Mouse (Mus musculus): ENCODE results near the gene Aldh1l1. TPM values are rescaled to one million over a fixed set of nuclear protein-coding genes. Genes with fewer than 3 reads are reported as not detected.

Aldh1l1 gene
- polyA plus RNA-seq, 1 experiment = 5.8 TPM

DNA sequence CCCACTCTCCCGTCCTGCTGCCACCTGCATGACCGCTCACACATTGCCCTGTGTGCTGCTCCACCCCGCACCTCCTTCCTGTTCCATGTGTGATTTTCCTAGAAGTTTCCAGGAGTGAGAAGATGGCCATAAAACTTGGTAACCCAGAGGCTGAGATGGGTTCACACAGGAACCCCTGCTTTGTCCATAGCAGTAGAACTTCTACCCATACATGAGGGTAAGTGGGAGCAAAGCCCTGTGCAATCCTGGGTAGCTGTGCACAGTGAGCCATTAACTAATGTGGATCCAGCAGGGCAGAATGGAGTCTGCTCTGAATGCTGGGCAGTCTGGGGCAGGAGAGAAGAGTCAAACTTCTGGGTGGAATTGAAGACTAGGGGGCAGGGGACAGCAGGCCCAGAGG lies 8.3 kb downstream of the Aldh1l1 start:
- Histone ChIP-seq H3K9me3 (replicated peaks; ENCODE audit: control insufficient read depth, insufficient read depth, low read length, poor library complexity, severe bottlenecking) (no peaks in the 10 kb centered on the region), H3K27me3 (ENCODE audit: control insufficient read depth, insufficient read depth, low read length, poor library complexity, severe bottlenecking) (no peaks in the 10 kb centered on the region), H3K9ac (ENCODE audit: low read depth, poor library complexity, severe bottlenecking) (no peak overlapping the region), H3K27ac (ENCODE audit: insufficient read depth, low read length) (no peak overlapping the region), H3K4me3 (ENCODE audit: low read depth, low read length) (no peak overlapping the region), H3K36me3 (ENCODE audit: control insufficient read depth, insufficient read depth, low read length, poor library complexity, severe bottlenecking) (no peaks in the 10 kb centered on the region), H3K4me1 (ENCODE audit: control insufficient read depth, insufficient read depth, low read length) (no peaks in the 10 kb centered on the region)
- TF ChIP-seq CTCF (IDR thresholded peaks at IDR 0.05; ENCODE audit: low read depth, low read length) = no peak
- TF ChIP-seq POLR2A (IDR thresholded peaks at IDR 0.05; ENCODE audit: insufficient read depth, low read length) = no peak
- TF ChIP-seq EP300 (IDR thresholded peaks at IDR 0.05; ENCODE audit: insufficient read depth, low read depth, low read length) = no peak

DNA sequence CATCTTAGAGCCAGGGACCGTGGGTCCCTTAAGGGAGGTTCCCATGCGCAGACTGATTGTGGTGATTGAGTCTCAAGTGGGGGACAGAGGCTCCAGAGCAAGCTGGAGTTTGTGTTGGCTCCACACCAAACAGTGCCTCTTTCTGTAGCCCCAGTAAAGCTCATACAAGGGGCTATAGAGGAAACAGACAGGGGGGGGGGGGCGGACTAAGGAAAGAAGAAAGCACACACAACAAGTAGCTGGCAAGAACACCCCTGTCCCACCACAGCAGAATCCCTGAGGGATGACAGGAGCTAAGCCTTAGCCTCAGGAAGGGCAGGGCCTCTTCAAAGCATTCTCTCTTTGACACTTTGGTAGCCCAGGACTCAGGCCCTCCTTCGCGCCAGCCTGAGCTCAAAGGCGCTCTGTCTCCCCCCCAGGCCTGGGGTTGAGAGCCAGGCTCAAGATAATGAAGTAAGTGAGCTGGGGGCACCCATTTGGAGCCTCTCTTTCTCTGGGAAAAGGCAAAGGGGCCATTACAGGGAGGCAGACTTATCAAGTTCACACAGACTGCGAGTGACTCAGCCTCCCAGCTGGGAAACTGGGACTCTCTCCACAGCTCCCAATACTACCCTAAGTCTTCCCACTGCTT lies 9.2 kb downstream of the Aldh1l1 start:
- H3K36me3 ChIP-seq (ENCODE audit: control insufficient read depth, insufficient read depth, low read length, poor library complexity, severe bottlenecking) = no peaks in the 10 kb centered on the region
- TF ChIP-seq CTCF (IDR thresholded peaks at IDR 0.05; ENCODE audit: low read depth, low read length) (no peak), EP300 (IDR thresholded peaks at IDR 0.05; ENCODE audit: insufficient read depth, low read depth, low read length) (no peak), POLR2A (IDR thresholded peaks at IDR 0.05; ENCODE audit: insufficient read depth, low read length) (no peak)
- no peak overlapping the region for H3K9ac ChIP-seq (ENCODE audit: low read depth, poor library complexity, severe bottlenecking)
- no peak overlapping the region for H3K4me3 ChIP-seq (ENCODE audit: low read depth, low read length)
- no peaks in the 10 kb centered on the region for H3K9me3 ChIP-seq (replicated peaks; ENCODE audit: control insufficient read depth, insufficient read depth, low read length, poor library complexity, severe bottlenecking)
- no peaks in the 10 kb centered on the region for H3K4me1 ChIP-seq (ENCODE audit: control insufficient read depth, insufficient read depth, low read length)
- H3K27ac ChIP-seq (ENCODE audit: insufficient read depth, low read length) = no peak overlapping the region
- H3K27me3 ChIP-seq (ENCODE audit: control insufficient read depth, insufficient read depth, low read length, poor library complexity, severe bottlenecking) = no peaks in the 10 kb centered on the region

DNA sequence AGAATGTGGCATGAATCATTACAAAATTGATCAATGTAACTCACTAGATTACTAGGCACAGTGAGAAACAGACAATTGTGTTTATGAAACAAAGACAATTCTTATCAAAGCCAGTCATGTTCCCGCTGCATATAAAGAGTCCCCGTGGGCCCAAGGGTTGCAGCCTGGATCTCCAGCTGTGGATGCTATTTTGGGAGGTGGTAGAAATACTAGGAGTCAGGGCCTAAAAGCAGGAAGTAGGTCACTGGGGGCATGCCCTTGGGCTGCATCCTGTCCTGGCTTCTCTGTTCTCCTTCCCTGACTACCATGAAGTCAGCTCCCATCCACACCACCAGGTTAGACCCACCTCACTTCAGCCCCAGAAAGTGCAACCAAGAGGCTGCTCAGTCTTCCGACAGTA lies 10.0 kb downstream of the Aldh1l1 start:
- Histone ChIP-seq H3K4me1 (ENCODE audit: control insufficient read depth, insufficient read depth, low read length) (no peaks in the 10 kb centered on the region), H3K27me3 (ENCODE audit: control insufficient read depth, insufficient read depth, low read length, poor library complexity, severe bottlenecking) (no peaks in the 10 kb centered on the region), H3K9ac (ENCODE audit: low read depth, poor library complexity, severe bottlenecking) (no peak overlapping the region), H3K9me3 (replicated peaks; ENCODE audit: control insufficient read depth, insufficient read depth, low read length, poor library complexity, severe bottlenecking) (no peaks in the 10 kb centered on the region), H3K36me3 (ENCODE audit: control insufficient read depth, insufficient read depth, low read length, poor library complexity, severe bottlenecking) (no peaks in the 10 kb centered on the region), H3K4me3 (ENCODE audit: low read depth, low read length) (no peak overlapping the region), H3K27ac (ENCODE audit: insufficient read depth, low read length) (no peak overlapping the region)
- TF ChIP-seq POLR2A (IDR thresholded peaks at IDR 0.05; ENCODE audit: insufficient read depth, low read length) (no peak), CTCF (IDR thresholded peaks at IDR 0.05; ENCODE audit: low read depth, low read length) (no peak), EP300 (IDR thresholded peaks at IDR 0.05; ENCODE audit: insufficient read depth, low read depth, low read length) (no peak)

DNA sequence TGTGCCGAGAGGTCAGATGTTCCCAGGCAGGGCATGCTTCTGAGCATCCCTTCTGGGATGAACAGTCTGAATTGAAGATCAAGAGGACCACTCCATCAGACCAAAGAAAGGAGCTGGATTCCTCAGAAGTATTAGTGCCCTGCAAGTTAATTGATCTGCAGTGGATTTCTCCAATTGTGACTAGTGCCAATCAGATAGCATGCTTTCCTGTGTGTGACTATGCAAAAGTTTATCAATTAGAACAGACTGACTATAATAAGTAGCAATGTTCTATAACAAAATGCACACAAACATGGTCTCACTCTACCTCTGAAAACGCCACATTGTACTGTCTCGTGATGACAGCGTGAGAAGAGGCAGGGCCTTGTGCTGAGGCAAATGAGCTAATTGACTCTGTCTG lies 13.3 kb downstream of the Aldh1l1 start:
- H3K9ac ChIP-seq (ENCODE audit: low read depth, poor library complexity, severe bottlenecking) = no peak overlapping the region
- TF ChIP-seq CTCF (IDR thresholded peaks at IDR 0.05; ENCODE audit: low read depth, low read length) (no peak), EP300 (IDR thresholded peaks at IDR 0.05; ENCODE audit: insufficient read depth, low read depth, low read length) (no peak), POLR2A (IDR thresholded peaks at IDR 0.05; ENCODE audit: insufficient read depth, low read length) (no peak)

DNA sequence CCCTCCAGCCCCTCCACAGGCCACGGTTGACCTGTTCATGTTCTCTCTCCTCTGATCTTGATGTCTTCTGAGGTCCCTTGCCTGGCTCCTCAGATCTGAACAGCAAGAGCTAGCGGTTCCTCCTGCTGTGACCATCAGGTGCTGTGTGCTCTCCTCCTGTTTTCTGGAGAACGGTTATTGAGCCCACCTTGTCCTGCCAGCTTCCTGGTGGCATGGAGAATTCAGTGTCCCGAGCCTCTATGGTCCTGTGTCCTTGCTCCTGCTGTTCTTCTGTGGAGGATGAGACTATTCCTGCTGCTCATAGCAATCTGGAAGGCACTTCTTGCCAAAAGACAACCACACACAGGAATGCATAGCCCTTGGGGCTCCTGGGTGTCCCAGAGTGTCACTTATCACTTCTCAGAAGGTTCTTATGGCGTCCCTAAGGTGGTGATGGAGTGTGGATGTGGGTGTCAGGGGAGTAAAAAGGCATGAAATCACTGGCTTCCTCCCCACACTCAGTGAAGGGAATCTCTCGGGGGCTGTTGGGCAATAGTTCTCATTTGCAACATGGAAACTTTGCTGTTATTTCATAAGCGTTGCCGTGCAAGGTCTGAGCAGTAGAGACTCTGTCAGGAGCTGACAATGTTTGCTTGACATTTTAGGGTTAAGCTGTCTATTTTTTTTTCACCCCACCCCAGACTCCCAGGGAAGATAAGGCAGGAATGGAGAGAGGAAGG lies 15.2 kb downstream of the Aldh1l1 start:
- TF ChIP-seq CTCF (IDR thresholded peaks at IDR 0.05; ENCODE audit: low read depth, low read length) (no peak), POLR2A (IDR thresholded peaks at IDR 0.05; ENCODE audit: insufficient read depth, low read length) (no peak), EP300 (IDR thresholded peaks at IDR 0.05; ENCODE audit: insufficient read depth, low read depth, low read length) (no peak)
- H3K4me3 ChIP-seq (ENCODE audit: low read depth, low read length) = no peak overlapping the region
- no peaks in the 10 kb centered on the region for H3K36me3 ChIP-seq (ENCODE audit: control insufficient read depth, insufficient read depth, low read length, poor library complexity, severe bottlenecking)
- H3K27me3 ChIP-seq (ENCODE audit: control insufficient read depth, insufficient read depth, low read length, poor library complexity, severe bottlenecking) = no peaks in the 10 kb centered on the region
- no peak overlapping the region for H3K27ac ChIP-seq (ENCODE audit: insufficient read depth, low read length)
- H3K9me3 ChIP-seq (replicated peaks; ENCODE audit: control insufficient read depth, insufficient read depth, low read length, poor library complexity, severe bottlenecking) = no peaks in the 10 kb centered on the region
- no peaks in the 10 kb centered on the region for H3K4me1 ChIP-seq (ENCODE audit: control insufficient read depth, insufficient read depth, low read length)
- no peak overlapping the region for H3K9ac ChIP-seq (ENCODE audit: low read depth, poor library complexity, severe bottlenecking)

More for the DNA sequence above, 13.3 kb downstream of the Aldh1l1 start:
- no peaks in the 10 kb centered on the region for H3K4me1 ChIP-seq (ENCODE audit: control insufficient read depth, insufficient read depth, low read length)
- no peaks in the 10 kb centered on the region for H3K36me3 ChIP-seq (ENCODE audit: control insufficient read depth, insufficient read depth, low read length, poor library complexity, severe bottlenecking)
- H3K9me3 ChIP-seq (replicated peaks; ENCODE audit: control insufficient read depth, insufficient read depth, low read length, poor library complexity, severe bottlenecking) = no peaks in the 10 kb centered on the region
- H3K4me3 ChIP-seq (ENCODE audit: low read depth, low read length) = no peak overlapping the region
- H3K27me3 ChIP-seq (ENCODE audit: control insufficient read depth, insufficient read depth, low read length, poor library complexity, severe bottlenecking) = no peaks in the 10 kb centered on the region
- H3K27ac ChIP-seq (ENCODE audit: insufficient read depth, low read length) = no peak overlapping the region

DNA sequence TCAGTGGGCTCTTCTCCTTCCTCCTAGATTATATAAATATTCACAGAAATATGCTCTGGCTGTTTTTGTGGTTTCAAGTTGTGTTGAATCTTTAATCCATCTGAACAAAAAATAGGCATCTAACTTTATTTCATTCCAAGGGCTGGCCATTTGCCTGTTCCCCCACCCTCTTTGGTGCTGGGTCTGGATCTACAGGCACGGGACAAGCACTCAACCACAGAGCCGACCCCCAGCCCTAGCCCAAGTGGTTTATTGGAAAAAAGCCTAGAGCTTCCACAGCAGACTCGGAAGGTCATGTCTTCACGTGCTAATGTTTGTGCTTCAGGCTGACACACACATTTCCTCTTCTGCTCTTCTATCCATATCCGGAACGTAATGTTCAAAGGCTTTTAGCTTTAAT lies 19.7 kb downstream of the Aldh1l1 start:
- Histone ChIP-seq H3K36me3 (ENCODE audit: control insufficient read depth, insufficient read depth, low read length, poor library complexity, severe bottlenecking) (no peaks in the 10 kb centered on the region), H3K27ac (ENCODE audit: insufficient read depth, low read length) (no peak overlapping the region; the same call in 1 of the 2 replicates), H3K9ac (ENCODE audit: low read depth, poor library complexity, severe bottlenecking) (no peak overlapping the region), H3K4me1 (ENCODE audit: control insufficient read depth, insufficient read depth, low read length) (peaks cover 8% of the 10 kb centered on the region), H3K27me3 (ENCODE audit: control insufficient read depth, insufficient read depth, low read length, poor library complexity, severe bottlenecking) (no peaks in the 10 kb centered on the region), H3K4me3 (ENCODE audit: low read depth, low read length) (no peak overlapping the region), H3K9me3 (replicated peaks; ENCODE audit: control insufficient read depth, insufficient read depth, low read length, poor library complexity, severe bottlenecking) (no peaks in the 10 kb centered on the region)
- TF ChIP-seq EP300 (IDR thresholded peaks at IDR 0.05; ENCODE audit: insufficient read depth, low read depth, low read length) (no peak), CTCF (IDR thresholded peaks at IDR 0.05; ENCODE audit: low read depth, low read length) (no peak), POLR2A (IDR thresholded peaks at IDR 0.05; ENCODE audit: insufficient read depth, low read length) (no peak)
